Mouse (Mus musculus): ENCODE data around the gene Stap1. TPM values are rescaled to one million over a fixed set of nuclear protein-coding genes. Genes with fewer than 3 reads are reported as not detected.

Stap1 gene
- total and polyA plus RNA-seq, 3 experiments, result 9.8 to 18.1 (median 14.4) TPM

DNA sequence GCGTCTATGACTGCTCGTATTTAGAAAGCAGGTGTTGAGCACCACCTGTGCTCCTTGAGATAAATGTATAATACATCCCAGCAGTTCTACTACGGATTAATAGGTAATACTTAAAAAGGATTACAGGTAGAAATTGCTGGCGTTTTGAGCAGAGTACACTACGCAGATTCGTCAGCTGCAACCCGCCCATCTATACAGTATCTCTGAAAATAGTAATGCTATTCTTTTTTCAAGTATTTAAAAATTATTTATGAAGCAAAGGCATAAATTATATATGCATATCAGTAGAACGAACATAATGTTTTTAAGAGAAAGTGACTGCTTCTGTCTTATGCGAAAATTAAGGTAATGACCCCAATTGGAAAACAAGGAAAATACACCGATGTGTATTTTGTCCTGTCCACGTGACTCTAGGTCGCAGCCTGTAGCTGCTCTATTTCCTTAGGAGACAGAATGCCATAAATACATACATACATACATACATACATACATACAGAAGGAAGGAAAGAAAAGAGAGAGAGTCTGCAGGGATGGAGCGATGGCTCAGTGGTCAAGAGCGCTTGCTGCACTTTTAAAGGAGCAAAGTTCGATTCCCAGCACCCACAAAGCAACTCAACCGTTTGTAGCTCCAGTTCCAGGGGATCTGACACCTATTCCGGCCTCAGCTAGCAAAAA lies 5.5 kb upstream of the Stap1 start:
- Histone ChIP-seq H3K4me3 (replicated peaks in 1 of 3; ENCODE audit: low read depth in 2 of 3, low read length in 2 of 3, poor library complexity in 1 of 3) (peak overlapping the region; percentile 74 to 81 (median 76)), H3K4me2 (ENCODE audit: insufficient read depth, low read depth, poor library complexity, severe bottlenecking) (peak overlapping the region; percentile 98), H3K4me1 (ENCODE audit: control insufficient read depth in 1 of 2, insufficient read depth in 2 of 2) (peaks cover 4 to 20% of the 10 kb centered on the region in 2 experiments; a peak in 3 of 4 replicates), H3K9ac (ENCODE audit: insufficient read depth, low read depth) (peak overlapping the region; percentile 84), H3K9me3 (replicated peaks; ENCODE audit: low read length) (no peaks in the 10 kb centered on the region), H3K27ac (ENCODE audit: insufficient read depth, low read depth) (peak overlapping the region; percentile 30), H3K27me3 (replicated peaks) (no peaks in the 10 kb centered on the region), H3K79me2 (replicated peaks; ENCODE audit: control insufficient read depth, extremely low read depth, insufficient read depth, poor library complexity, severe bottlenecking) (peaks cover 23% of the 10 kb centered on the region), H3K36me3 (replicated peaks in 1 of 2; ENCODE audit: control insufficient read depth in 1 of 2, insufficient read depth in 1 of 2, low read length in 1 of 2) (no peaks in the 10 kb centered on the region)
- dilution Hi-C loops (cut with MboI; ENCODE audit: extremely low pct_ligation_motif_present, extremely low pct_unique_long_range_greater_than_20kb, low sequenced_read_pairs) (no loop called here), in situ Hi-C loops (cut with MboI; ENCODE audit: low pct_ligation_motif_present, low pct_unique_long_range_greater_than_20kb, low sequenced_read_pairs) (loop anchor here (5.0 kb wide), 1 partner anchor 111 kb away; no protein-coding TSS in a partner anchor)
- DNase-seq (ENCODE audit: extremely low read depth), result peak; percentile 45
- TF ChIP-seq RAD21 (IDR thresholded peaks at IDR 0.05; ENCODE audit: low read depth, low read length), result no peak
- TF ChIP-seq POLR2A (IDR thresholded peaks at IDR 0.05; ENCODE audit: low read depth, low read length), result no peak
- no peak for TF ChIP-seq UBTF (IDR thresholded peaks at IDR 0.05; ENCODE audit: low read depth, low read length)
- TF ChIP-seq ZC3H11A (IDR thresholded peaks at IDR 0.05; ENCODE audit: low read depth, low read length), result peak; percentile 19; the same call in 1 of the 2 replicates
- no peak for TF ChIP-seq ELF1 (IDR thresholded peaks at IDR 0.05; ENCODE audit: low read depth, low read length)
- no peak for TF ChIP-seq TCF12 (IDR thresholded peaks at IDR 0.05; ENCODE audit: low read depth, low read length)
- no peak for TF ChIP-seq JUND (conservative IDR thresholded peaks at IDR 0.05; ENCODE audit: low read depth, low read length)
- peak; percentile 92 for TF ChIP-seq TBP (conservative IDR thresholded peaks at IDR 0.05; ENCODE audit: low read depth, low read length)
- TF ChIP-seq ETS1 (conservative IDR thresholded peaks at IDR 0.05; ENCODE audit: low read depth, low read length), result no peak
- TF ChIP-seq CTCF (conservative IDR thresholded peaks at IDR 0.05 in 1 of 2, IDR thresholded peaks at IDR 0.05 in 1 of 2; ENCODE audit: low read depth in 2 of 2, low read length in 2 of 2), result no peak
- no peak for TF ChIP-seq JUN (IDR thresholded peaks at IDR 0.05; ENCODE audit: insufficient read depth, low read depth, low read length)
- no peak for TF ChIP-seq GABPA (IDR thresholded peaks at IDR 0.05; ENCODE audit: insufficient replicate concordance, low read depth, low read length)
- no peak for TF ChIP-seq RCOR1 (conservative IDR thresholded peaks at IDR 0.05; ENCODE audit: low read depth, low read length)
- no peak for TF ChIP-seq KAT2A (IDR thresholded peaks at IDR 0.05; ENCODE audit: insufficient replicate concordance, low read length)
- peak; percentile 76 for TF ChIP-seq USF2 (conservative IDR thresholded peaks at IDR 0.05; ENCODE audit: low read depth, low read length)
- no peak; the same call in 1 of the 2 replicates for TF ChIP-seq SIN3A (IDR thresholded peaks at IDR 0.05; ENCODE audit: low read length)
- no peak for TF ChIP-seq SMC3 (IDR thresholded peaks at IDR 0.05; ENCODE audit: low read depth, low read length)
- no peak for TF ChIP-seq NELFE (IDR thresholded peaks at IDR 0.05; ENCODE audit: low read depth, low read length)
- TF ChIP-seq MAZ (IDR thresholded peaks at IDR 0.05; ENCODE audit: low read depth, low read length), result no peak
- TF ChIP-seq MEF2A (IDR thresholded peaks at IDR 0.05; ENCODE audit: borderline replicate concordance, low read depth, low read length), result no peak
- no peak; the same call in 1 of the 2 replicates for TF ChIP-seq HCFC1 (IDR thresholded peaks at IDR 0.05; ENCODE audit: low read depth, low read length)
- no peak for TF ChIP-seq CHD2 (IDR thresholded peaks at IDR 0.05; ENCODE audit: low read length)
- TF ChIP-seq ZNF384 (IDR thresholded peaks at IDR 0.05; ENCODE audit: low read depth, low read length), result no peak
- no peak for TF ChIP-seq ZMIZ1 (IDR thresholded peaks at IDR 0.05; ENCODE audit: low read depth, low read length)
- no peak; the same call in 1 of the 2 replicates for TF ChIP-seq IRF4 (IDR thresholded peaks at IDR 0.05; ENCODE audit: low read depth, low read length)
- peak; percentile 66; the same call in 1 of the 2 replicates for TF ChIP-seq MAX (IDR thresholded peaks at IDR 0.05; ENCODE audit: low read length)
- TF ChIP-seq POLR2AphosphoS2 (IDR thresholded peaks at IDR 0.05; ENCODE audit: low read depth, low read length), result no peak
- no peak for TF ChIP-seq MYC (IDR thresholded peaks at IDR 0.05; ENCODE audit: low read depth, low read length)
- TF ChIP-seq EP300 (IDR thresholded peaks at IDR 0.05; ENCODE audit: low read length), result no peak
- no peak for TF ChIP-seq MXI1 (IDR thresholded peaks at IDR 0.05; ENCODE audit: low read depth, low read length)
- no peak for TF ChIP-seq PAX5 (IDR thresholded peaks at IDR 0.05; ENCODE audit: low read length)
- no peak for TF ChIP-seq ZKSCAN1 (IDR thresholded peaks at IDR 0.05; ENCODE audit: borderline replicate concordance, low read depth, low read length)
- TF ChIP-seq NRF1 (IDR thresholded peaks at IDR 0.05; ENCODE audit: low read depth, low read length), result no peak
- TF ChIP-seq MAFK (IDR thresholded peaks at IDR 0.05; ENCODE audit: insufficient replicate concordance, low read length), result no peak
- TF ChIP-seq E2F4 (IDR thresholded peaks at IDR 0.05; ENCODE audit: insufficient replicate concordance, low read depth, low read length), result no peak
- TF ChIP-seq USF1 (IDR thresholded peaks at IDR 0.05; ENCODE audit: low read depth, low read length), result peak; percentile 74
- TF ChIP-seq CHD1 (IDR thresholded peaks at IDR 0.05; ENCODE audit: low read depth, low read length), result no peak
- TF ChIP-seq BHLHE40 (IDR thresholded peaks at IDR 0.05; ENCODE audit: low read depth, low read length), result peak; percentile 53
